Mouse (Mus musculus) neural tube, embryonic 11.5 days (tissue): ENCODE data around the gene Il1rapl1. TPM values are rescaled to one million over a fixed set of nuclear protein-coding genes. Genes with fewer than 3 reads are reported as not detected.

Experiments used
- ATAC-seq: fragments of 200-750 bp; cut with Nextera tagmentation; 2 replicates; pipeline ENCODE4 v1.8.0; 2017; ENCODE audit warnings: moderate number of reproducible peaks, mild to moderate bottlenecking, moderate TSS enrichment, moderate library complexity; ENCODE audit not compliant: insufficient read depth, low FRiP score, low TSS enrichment
- DNase-seq: peaks from one replicate; pipeline ENCODE4 v3.0.0-alpha.2; 2015; ENCODE audit warnings: low spot score
- H3K27ac ChIP-seq: fragments of 300-500 bp; sonication (generic); 2 replicates; pipeline ENCODE4 v1.5.1; 2014; ENCODE audit warnings: low read depth, mild to moderate bottlenecking, low read length
- H3K27me3 ChIP-seq: fragments of 300-500 bp; sonication (generic); 2 replicates; pipeline ENCODE4 v1.6.1; 2014; ENCODE audit warnings: mild to moderate bottlenecking, low read length, mixed read lengths; ENCODE audit not compliant: control insufficient read depth, insufficient read depth
- H3K36me3 ChIP-seq: fragments of 300-500 bp; sonication (generic); 2 replicates; pipeline ENCODE4 v1.6.1; 2014; ENCODE audit warnings: mild to moderate bottlenecking, low read length, moderate library complexity, mixed read lengths; ENCODE audit not compliant: control insufficient read depth, insufficient read depth
- H3K4me1 ChIP-seq: fragments of 300-500 bp; sonication (generic); 2 replicates; pipeline ENCODE4 v1.6.1; 2014; ENCODE audit warnings: low read length, mixed read lengths; ENCODE audit not compliant: control insufficient read depth, insufficient read depth
- H3K4me2 ChIP-seq: fragments of 300-500 bp; sonication (generic); 2 replicates; pipeline ENCODE4 v1.6.1; 2014; ENCODE audit warnings: low read depth, mild to moderate bottlenecking, moderate library complexity
- H3K4me3 ChIP-seq: fragments of 300-500 bp; sonication (generic); 2 replicates; pipeline ENCODE4 v1.5.1; 2014; ENCODE audit warnings: low read depth, low read length
- H3K9ac ChIP-seq: fragments of 300-500 bp; sonication (generic); 2 replicates; pipeline ENCODE4 v1.6.1; 2014; ENCODE audit warnings: mild to moderate bottlenecking, low read length
- H3K9me3 ChIP-seq: fragments of 300-500 bp; sonication (generic); 2 replicates; pipeline ENCODE4 v1.6.1; 2016; ENCODE audit warnings: low read length; ENCODE audit not compliant: control insufficient read depth
- WGBS: fragments of 180-500 bp; shearing (Covaris S2); extraction: QIAGEN DNeasy Blood & Tissue Kit; methylation state at CpG from one replicate; pipeline ENCODE4 v1.1.7; 2014; 5-methylcytosine and 5-hydroxymethylcytosine counted together
- polyA plus RNA-seq: library from polyadenylated mRNA; unstranded; fragments of >200 nt; fragmentation: Nextera tagmentation; extraction: Ambion mirVana; gene quantifications from 2 replicates; pipeline ENCODE4 v1.2.1, GENCODE M21; 2014

The Il1rapl1 gene
- polyA plus RNA-seq, 1 experiment from 2014 or later = 0.37 TPM

GRCm38 (mm10) chrX:86808218-86808617 lies 1307.2 kb downstream of the Il1rapl1 start:
- 78% methylated on average over 3 of the region's 3 CpGs for WGBS
- Histone ChIP-seq H3K4me1 (no peaks in the 10 kb centered on the region), H3K9me3 (no peaks in the 10 kb centered on the region), H3K36me3 (no peaks in the 10 kb centered on the region), H3K27me3 (no peaks in the 10 kb centered on the region), H3K4me2 (no peak overlapping the region), H3K9ac (no peak overlapping the region), H3K27ac (no peak overlapping the region), H3K4me3 (no peak overlapping the region)
- DNase-seq (no peak), ATAC-seq (no peak)

GRCm38 (mm10) chrX:86802725-86803124 lies 1312.7 kb downstream of the Il1rapl1 start:
- H3K27ac ChIP-seq = no peak overlapping the region
- H3K4me2 ChIP-seq = no peak overlapping the region
- no peaks in the 10 kb centered on the region for H3K4me1 ChIP-seq
- DNase-seq (no peak), ATAC-seq (no peak)
- H3K9ac ChIP-seq = no peak overlapping the region
- 75% methylated on average over 2 of the region's 2 CpGs for WGBS
- no peak overlapping the region for H3K4me3 ChIP-seq
- H3K36me3 ChIP-seq = no peaks in the 10 kb centered on the region
- no peaks in the 10 kb centered on the region for H3K27me3 ChIP-seq
- no peaks in the 10 kb centered on the region for H3K9me3 ChIP-seq

GRCm38 (mm10) chrX:86728803-86729202 lies 1386.6 kb downstream of the Il1rapl1 start:
- WGBS = 43% methylated on average over 3 of the region's 3 CpGs
- H3K9ac ChIP-seq = no peak overlapping the region
- no peaks in the 10 kb centered on the region for H3K9me3 ChIP-seq
- no peaks in the 10 kb centered on the region for H3K4me1 ChIP-seq
- H3K4me3 ChIP-seq = no peak overlapping the region
- H3K27me3 ChIP-seq = no peaks in the 10 kb centered on the region
- no peak for DNase-seq
- H3K36me3 ChIP-seq = no peaks in the 10 kb centered on the region
- peak; percentile 38; the same call in 1 of the 2 replicates for ATAC-seq
- H3K27ac ChIP-seq = no peak overlapping the region
- no peak overlapping the region for H3K4me2 ChIP-seq
